Mouse (Mus musculus) heart, postnatal 10 days (tissue): Measurements from ENCODE around the gene Capg. TPM values are rescaled to one million over a fixed set of nuclear protein-coding genes. Genes with fewer than 3 reads are reported as not detected.

Experiments used
- DNase-seq, 2 experiments: peaks; one replicate each; pipeline ENCODE4 v3.0.0; 2021
- intact Hi-C: fragments of 180-260 bp; cut with DNase I; formaldehyde crosslinking; loops from one replicate; pipeline ENCODE4 v1.15.1; 2025
- total RNA-seq, 2 experiments: library from RNA; stranded (reverse); gene quantifications; 2 replicates each; pipeline ENCODE4 v1.2.3; 2021

The Capg gene
- total RNA-seq, 2 experiments from 2014 or later, result 11.5 to 13.1 TPM

- DNase-seq, result no peak
- intact Hi-C loops, result no loop called here
Observed at GRCm38 (mm10) chr6:72600216-72600615, 56.0 kb downstream of the Capg start.

GRCm38 (mm10) chr6:72600771-72601170 lies 56.6 kb downstream of the Capg start:
- no peak for DNase-seq
- intact Hi-C loops, result no loop called here

- peak; percentile 85 to 88 for DNase-seq
- intact Hi-C loops, result no loop called here
Observed at GRCm38 (mm10) chr6:72601732-72602131, 57.5 kb downstream of the Capg start.

GRCm38 (mm10) chr6:72604066-72604465 lies 59.9 kb downstream of the Capg start:
- DNase-seq, result no peak
- intact Hi-C loops, result no loop called here

GRCm38 (mm10) chr6:72607060-72607459 lies 62.9 kb downstream of the Capg start:
- no peak for DNase-seq
- intact Hi-C loops, result no loop called here

- DNase-seq, result no peak
- intact Hi-C loops, result no loop called here
Observed at GRCm38 (mm10) chr6:72607676-72608075, 63.5 kb downstream of the Capg start.

GRCm38 (mm10) chr6:72608662-72609184 lies 64.5 kb downstream of the Capg start:
- intact Hi-C loops, result no loop called here
- no peak for DNase-seq

GRCm38 (mm10) chr6:72610261-72610660 lies 66.1 kb downstream of the Capg start:
- intact Hi-C loops, result no loop called here
- DNase-seq, result no peak

Other genes starting within 250 kb of the Capg start
- not detected for gene Sftpb, start 239.8 kb upstream of the Capg start, total RNA-seq
- gene Usp39, start 199.2 kb upstream of the Capg start, total RNA-seq, result 10 to 100 TPM; 19.3 to 24.6 TPM
- 10 to 100 TPM; 13.4 to 13.9 TPM for gene 0610030E20Rik, start 197.1 kb upstream of the Capg start, total RNA-seq
- gene Tmem150a, start 188.9 kb upstream of the Capg start, total RNA-seq, result 10 to 100 TPM; 13.6 to 17.1 TPM
- 10 to 100 TPM; 45.6 to 51.5 TPM for gene Rnf181, start 177.4 kb upstream of the Capg start, total RNA-seq
- 10 to 100 TPM; 46.5 to 57.8 TPM for gene Vamp5, start 163.9 kb upstream of the Capg start, total RNA-seq
- 100 to 1,000 TPM in 1 of 2 experiments, 10 to 100 TPM in 1; 95.9 to 102 TPM for gene Vamp8, start 153.7 kb upstream of the Capg start, total RNA-seq
- 10 to 100 TPM; 24.5 to 27.7 TPM for gene Ggcx, start 130.1 kb upstream of the Capg start, total RNA-seq
- gene Mat2a, start 104.8 kb upstream of the Capg start, total RNA-seq, result 100 to 1,000 TPM; 204 to 226 TPM
- gene Sh2d6, start 22.7 kb upstream of the Capg start, total RNA-seq, result under 1 TPM in 1 of 2 experiments, not detected in 1; 0.40 TPM
- 10 to 100 TPM; 15.7 to 16.0 TPM for gene Elmod3, start 54.0 kb downstream of the Capg start, total RNA-seq
- 100 to 1,000 TPM; 141 to 152 TPM for gene Retsat, start 54.1 kb downstream of the Capg start, total RNA-seq
- 10 to 100 TPM; 44.5 to 45.4 TPM for gene Tgoln1, start 72.6 kb downstream of the Capg start, total RNA-seq
- gene Tcf7l1, start 244.9 kb downstream of the Capg start, total RNA-seq, result 10 to 100 TPM; 20.6 to 24.6 TPM